Mouse (Mus musculus) C2C12 (cell line): ENCODE measurements around the gene Trim14. TPM values are rescaled to one million over a fixed set of nuclear protein-coding genes. Genes with fewer than 3 reads are reported as not detected.

ENCODE experiments used
- H3K27me3 ChIP-seq: one replicate; pipeline ENCODE4 v1.6.1; 2011; ENCODE audit not compliant: control insufficient read depth, insufficient read depth, insufficient read length
- H3K36me3 ChIP-seq: one replicate; pipeline ENCODE4 v1.6.1; 2011; ENCODE audit not compliant: control insufficient read depth, insufficient read depth
- H3K4me3 ChIP-seq: one replicate; pipeline ENCODE4 v1.5.1; 2011; ENCODE audit warnings: mild to moderate bottlenecking, control low read depth; ENCODE audit not compliant: poor library complexity, insufficient read depth, severe bottlenecking
- H3K79me2 ChIP-seq: one replicate; pipeline ENCODE4 v1.6.1; 2011; ENCODE audit not compliant: control insufficient read depth, insufficient read depth
- H3K79me3 ChIP-seq: one replicate; pipeline ENCODE4 v1.6.1; 2011; ENCODE audit warnings: low read depth, control low read depth
- H3ac ChIP-seq: one replicate; pipeline ENCODE3; 2011; ENCODE audit warnings: low read depth; ENCODE audit not compliant: control insufficient read depth, insufficient read length
- CEBPB ChIP-seq: IDR thresholded peaks from one replicate; pipeline ENCODE4 v1.6.1; 2011; ENCODE audit warnings: low read depth, mild to moderate bottlenecking, control low read depth, moderate library complexity
- CTCF ChIP-seq: IDR thresholded peaks from one replicate; pipeline ENCODE4 v1.5.1; 2011; ENCODE audit not compliant: control insufficient read depth, insufficient read depth, insufficient read length
- FOSL1 ChIP-seq: IDR thresholded peaks from one replicate; pipeline ENCODE4 v1.8.0; 2011; ENCODE audit warnings: mild to moderate bottlenecking, low read length; ENCODE audit not compliant: poor library complexity, insufficient read depth, severe bottlenecking
- MAX ChIP-seq: IDR thresholded peaks from one replicate; pipeline ENCODE4 v1.6.1; 2011; ENCODE audit warnings: mild to moderate bottlenecking, control low read depth
- MYOD1 ChIP-seq: IDR thresholded peaks from one replicate; pipeline ENCODE4 v1.6.1; 2011; ENCODE audit warnings: low read depth; ENCODE audit not compliant: control insufficient read depth, insufficient read length
- MYOG ChIP-seq: IDR thresholded peaks from one replicate; pipeline ENCODE4 v1.6.1; 2011; ENCODE audit not compliant: control insufficient read depth, insufficient read length; ENCODE audit errors: extremely low read depth
- USF1 ChIP-seq: IDR thresholded peaks from one replicate; pipeline ENCODE4 v1.6.1; 2011; ENCODE audit warnings: low read depth, mild to moderate bottlenecking, control low read depth, moderate library complexity
- polyA plus RNA-seq: library from polyadenylated mRNA; unstranded; fragments of >200 nt; fragmentation: generic; extraction: Trizol; gene quantifications from one replicate; pipeline ENCODE4 v1.2.1, GENCODE M21; 2012; ENCODE audit warnings: missing spikeins

The Trim14 gene
- polyA plus RNA-seq, 1 experiment = 0.12 TPM

DNA sequence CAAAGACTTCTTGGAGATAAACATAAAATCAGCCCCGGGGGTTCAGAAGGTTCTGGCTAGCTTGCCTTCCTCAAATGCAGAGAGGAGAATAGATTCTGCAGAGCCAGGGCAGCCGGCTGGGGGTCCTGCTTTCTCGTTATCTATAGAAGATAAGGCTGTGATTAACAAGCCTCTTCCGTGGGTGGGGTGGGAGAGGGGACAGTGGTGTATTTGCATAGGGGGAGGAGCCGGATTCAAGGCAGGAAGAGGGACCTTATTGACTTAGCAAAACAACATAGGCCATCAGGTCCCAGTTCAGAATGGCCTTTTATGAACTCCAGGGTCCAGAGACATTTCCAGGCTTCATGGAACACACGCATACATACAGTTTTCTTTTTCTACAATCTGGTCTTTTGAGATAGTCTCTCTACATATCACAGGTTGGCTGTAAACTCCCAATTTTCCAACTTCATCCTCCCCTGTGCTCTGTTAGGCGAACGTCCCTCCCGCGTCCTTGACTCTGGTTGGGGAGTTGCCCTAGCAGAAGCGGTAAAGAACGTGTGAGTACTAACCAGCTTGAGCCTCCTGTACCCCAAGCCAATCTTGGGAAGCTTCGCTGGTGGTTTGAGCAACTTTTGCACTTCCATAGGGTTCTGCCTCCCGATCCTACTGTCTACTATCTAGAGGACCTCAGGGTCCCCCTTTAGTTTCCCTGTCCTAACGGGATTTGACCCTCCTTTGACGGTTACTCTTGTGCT lies 679 bp downstream of the Trim14 start:
- H3K79me3 ChIP-seq = no peaks in the 10 kb centered on the region
- H3K27me3 ChIP-seq = peaks cover 18% of the 10 kb centered on the region
- H3ac ChIP-seq = no peak overlapping the region
- TF ChIP-seq USF1 (no peak), CEBPB (no peak), MAX (no peak), MYOD1 (no peak), CTCF (no peak), FOSL1 (no peak), MYOG (no peak)
- H3K79me2 ChIP-seq = no peaks in the 10 kb centered on the region
- no peaks in the 10 kb centered on the region for H3K36me3 ChIP-seq
- no peak overlapping the region for H3K4me3 ChIP-seq

DNA sequence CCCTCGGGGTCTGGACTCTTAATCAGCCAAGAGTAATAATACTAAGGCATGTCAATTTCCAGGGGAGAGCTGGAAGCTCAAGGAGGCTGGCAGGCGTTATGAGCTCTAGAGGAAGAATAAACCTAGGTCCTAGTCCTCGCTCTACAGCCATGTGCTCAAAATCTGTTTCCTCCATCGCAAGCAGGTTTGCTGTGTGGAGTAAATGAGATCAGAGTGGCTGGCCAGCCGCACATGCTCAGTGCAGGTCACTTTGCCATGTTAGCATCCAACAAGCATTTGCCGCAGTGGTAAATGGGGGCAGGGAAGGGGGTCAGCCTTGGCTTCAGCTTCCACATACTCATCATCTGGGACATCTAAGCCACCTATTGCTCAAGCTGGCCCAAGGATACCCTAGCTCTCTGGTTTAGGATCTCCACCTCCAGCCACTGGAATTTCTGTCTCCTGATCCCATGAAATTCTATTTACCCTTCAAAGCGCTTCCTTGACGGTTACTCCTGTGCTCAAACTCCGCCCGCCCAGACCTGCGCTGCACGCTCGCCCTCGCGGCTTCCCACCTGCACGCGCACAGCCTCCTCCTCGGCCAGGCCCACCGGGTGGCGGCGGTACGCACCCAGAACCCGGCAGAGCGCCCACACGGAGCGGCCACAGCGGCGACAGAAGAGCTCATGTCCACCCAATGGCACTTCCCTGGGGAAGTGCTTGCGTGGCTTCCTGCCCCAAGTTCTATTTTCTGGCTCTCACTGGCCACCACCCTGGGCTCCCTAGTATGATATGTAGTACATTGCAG lies 1.8 kb downstream of the Trim14 start:
- no peak overlapping the region for H3ac ChIP-seq
- H3K27me3 ChIP-seq = peaks cover 18% of the 10 kb centered on the region
- H3K36me3 ChIP-seq = no peaks in the 10 kb centered on the region
- H3K79me2 ChIP-seq = no peaks in the 10 kb centered on the region
- H3K79me3 ChIP-seq = no peaks in the 10 kb centered on the region
- TF ChIP-seq USF1 (no peak), MYOD1 (no peak), MYOG (no peak), CEBPB (no peak), CTCF (no peak), FOSL1 (no peak), MAX (no peak)
- H3K4me3 ChIP-seq = no peak overlapping the region

DNA sequence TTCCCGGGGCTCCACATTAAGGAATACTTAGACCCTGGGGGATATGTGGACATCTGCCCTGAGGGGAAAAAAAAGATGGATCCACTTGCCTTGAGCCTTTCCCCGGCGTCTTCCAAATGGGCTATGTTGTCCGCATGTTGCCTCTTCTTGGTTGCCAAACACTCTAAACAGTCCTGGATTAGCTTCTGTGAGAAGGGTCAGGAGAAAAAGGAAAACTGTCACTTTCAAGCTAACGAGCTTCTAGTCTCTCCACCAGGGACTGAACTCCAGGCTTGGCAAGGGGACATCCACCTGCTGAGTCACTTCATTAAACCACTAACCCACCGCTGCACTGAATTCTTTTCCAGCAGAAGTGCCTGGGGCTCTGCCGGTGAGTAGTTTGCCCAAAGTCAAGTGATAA lies 3.0 kb downstream of the Trim14 start:
- Histone ChIP-seq H3K79me2 (no peaks in the 10 kb centered on the region), H3ac (no peak overlapping the region), H3K79me3 (no peaks in the 10 kb centered on the region), H3K36me3 (no peaks in the 10 kb centered on the region), H3K27me3 (peaks cover 11% of the 10 kb centered on the region), H3K4me3 (no peak overlapping the region)
- TF ChIP-seq USF1 (no peak), FOSL1 (no peak)

DNA sequence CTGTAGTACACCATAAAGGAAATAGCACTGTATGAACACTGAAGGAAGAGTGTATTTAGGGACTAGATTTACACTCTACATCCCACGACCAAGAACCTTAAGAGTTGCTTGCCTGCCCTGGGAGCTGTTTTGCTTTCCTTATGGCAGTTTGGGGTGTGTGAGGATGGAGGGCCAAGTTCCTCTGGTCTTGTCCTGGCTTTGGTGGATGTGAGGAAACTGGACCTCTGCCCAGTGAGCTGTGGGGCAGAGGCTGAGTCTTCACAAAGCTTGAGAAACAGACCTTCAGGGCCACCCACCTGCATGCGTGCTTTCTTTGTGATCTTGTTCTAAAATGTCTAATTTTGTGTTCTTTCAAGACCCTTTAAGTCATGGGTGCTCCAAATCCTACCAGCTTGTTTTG lies 3.4 kb downstream of the Trim14 start:
- Histone ChIP-seq H3K4me3 (no peak overlapping the region), H3K27me3 (peaks cover 10% of the 10 kb centered on the region), H3K79me3 (no peaks in the 10 kb centered on the region), H3K79me2 (no peaks in the 10 kb centered on the region), H3K36me3 (no peaks in the 10 kb centered on the region), H3ac (no peak overlapping the region)
- TF ChIP-seq MYOD1 = no peak
- TF ChIP-seq USF1 = no peak
- no peak for TF ChIP-seq CEBPB
- no peak for TF ChIP-seq FOSL1
- no peak for TF ChIP-seq CTCF
- no peak for TF ChIP-seq MAX
- no peak for TF ChIP-seq MYOG

DNA sequence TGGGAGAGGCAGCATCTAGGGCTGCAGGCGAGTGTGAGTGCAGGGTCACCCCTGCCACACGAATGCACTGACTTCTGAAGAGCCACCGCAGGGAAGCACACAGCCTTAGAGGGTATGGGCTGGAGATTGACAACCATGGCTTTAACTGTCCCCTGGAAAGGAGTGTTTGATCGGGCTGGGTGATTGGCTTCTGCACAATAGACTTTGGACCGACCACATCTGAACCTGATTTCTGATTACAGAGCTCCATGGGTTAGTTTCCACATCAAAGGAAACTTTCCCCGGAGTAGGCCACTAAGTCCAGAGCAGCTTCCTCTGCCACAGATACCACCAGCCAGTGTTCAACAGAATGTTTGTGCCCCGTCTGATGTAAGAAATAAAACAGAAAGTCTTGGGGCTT lies 6.2 kb downstream of the Trim14 start:
- TF ChIP-seq CTCF = no peak
- no peak for TF ChIP-seq MYOD1
- no peak for TF ChIP-seq CEBPB
- TF ChIP-seq USF1 = no peak
- TF ChIP-seq MYOG = no peak
- no peak for TF ChIP-seq MAX
- TF ChIP-seq FOSL1 = no peak
- no peak overlapping the region for H3K4me3 ChIP-seq
- H3K27me3 ChIP-seq = peaks cover 8% of the 10 kb centered on the region
- no peak overlapping the region for H3ac ChIP-seq
- H3K79me3 ChIP-seq = no peaks in the 10 kb centered on the region
- no peaks in the 10 kb centered on the region for H3K79me2 ChIP-seq
- H3K36me3 ChIP-seq = no peaks in the 10 kb centered on the region

DNA sequence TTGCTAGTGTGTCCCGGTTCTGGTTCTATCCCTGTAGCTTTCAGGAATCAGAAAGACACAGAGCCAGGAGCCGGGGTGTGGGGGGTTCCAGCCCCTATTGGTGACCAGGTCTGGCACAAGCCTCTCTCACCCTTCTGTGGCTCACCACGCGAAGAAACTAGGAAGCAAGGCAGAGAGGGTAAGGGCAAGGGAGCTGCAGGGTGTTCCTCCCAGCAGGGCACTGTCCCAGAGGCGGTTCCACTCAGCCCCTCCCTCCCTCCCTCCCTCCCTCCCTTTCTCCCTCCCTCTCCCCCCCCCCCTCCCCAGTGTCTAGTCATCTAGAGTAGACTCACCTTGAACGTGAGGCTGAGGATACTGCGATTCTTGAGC lies 8.4 kb downstream of the Trim14 start:
- Histone ChIP-seq H3K79me2 (no peaks in the 10 kb centered on the region), H3K27me3 (no peaks in the 10 kb centered on the region), H3ac (peak overlapping the region; percentile 54), H3K36me3 (no peaks in the 10 kb centered on the region), H3K4me3 (no peak overlapping the region), H3K79me3 (no peaks in the 10 kb centered on the region)
- TF ChIP-seq CEBPB (no peak), MAX (no peak), MYOD1 (no peak), CTCF (no peak), MYOG (no peak), USF1 (no peak), FOSL1 (no peak)
